Mouse (Mus musculus): ENCODE results near the gene Arhgap18.

Gene Arhgap18

GRCm38 (mm10) chr10:26832669-26833249, 79.5 kb downstream of the Arhgap18 start:
- DNase-seq = no peak

- no peak for DNase-seq
Measured at GRCm38 (mm10) chr10:26833393-26833792, 80.2 kb downstream of the Arhgap18 start.

- no peak for DNase-seq
Measured at GRCm38 (mm10) chr10:26849311-26849710, 96.1 kb downstream of the Arhgap18 start.

- DNase-seq = no peak
Measured at GRCm38 (mm10) chr10:26849854-26850253, 96.6 kb downstream of the Arhgap18 start.

GRCm38 (mm10) chr10:26854556-26855100, 101.4 kb downstream of the Arhgap18 start:
- DNase-seq = no peak

GRCm38 (mm10) chr10:26855851-26856535, 102.8 kb downstream of the Arhgap18 start:
- no peak for DNase-seq

- DNase-seq = no peak
Measured at GRCm38 (mm10) chr10:26857583-26857982, 104.4 kb downstream of the Arhgap18 start.

- no peak for DNase-seq
Measured at GRCm38 (mm10) chr10:26858537-26858936, 105.3 kb downstream of the Arhgap18 start.

GRCm38 (mm10) chr10:26861231-26861630, 108.0 kb downstream of the Arhgap18 start:
- DNase-seq = no peak

GRCm38 (mm10) chr10:26862207-26862606, 109.0 kb downstream of the Arhgap18 start:
- no peak for DNase-seq

- DNase-seq = no peak
Measured at GRCm38 (mm10) chr10:26863982-26864381, 110.8 kb downstream of the Arhgap18 start.

GRCm38 (mm10) chr10:26870802-26871201, 117.6 kb downstream of the Arhgap18 start:
- no peak for DNase-seq

- no peak for DNase-seq
Measured at GRCm38 (mm10) chr10:26877309-26877708, 124.1 kb downstream of the Arhgap18 start.

GRCm38 (mm10) chr10:26878924-26879600, 125.8 kb downstream of the Arhgap18 start:
- no peak for DNase-seq

GRCm38 (mm10) chr10:26884949-26885348, 131.7 kb downstream of the Arhgap18 start:
- no peak for DNase-seq

- DNase-seq = no peak
Measured at GRCm38 (mm10) chr10:26889226-26889625, 136.0 kb downstream of the Arhgap18 start.

- no peak for DNase-seq
Measured at GRCm38 (mm10) chr10:26889754-26890153, 136.5 kb downstream of the Arhgap18 start.

GRCm38 (mm10) chr10:26890269-26890955, 137.2 kb downstream of the Arhgap18 start:
- DNase-seq = peak; percentile 78

GRCm38 (mm10) chr10:26893091-26893490, 139.9 kb downstream of the Arhgap18 start:
- peak; percentile 27 for DNase-seq

GRCm38 (mm10) chr10:26895726-26896125, 142.5 kb downstream of the Arhgap18 start:
- no peak for DNase-seq

- no peak for DNase-seq
Measured at GRCm38 (mm10) chr10:26900426-26900825, 147.2 kb downstream of the Arhgap18 start.

- DNase-seq = no peak
Measured at GRCm38 (mm10) chr10:26903781-26904180, 150.6 kb downstream of the Arhgap18 start.

GRCm38 (mm10) chr10:26911176-26911575, 158.0 kb downstream of the Arhgap18 start:
- no peak for DNase-seq

Data from kidney, postnatal 10 days (tissue).